Mouse (Mus musculus): Measurements from ENCODE around the gene Tmem50b.

- TF ChIP-seq CTCF (IDR thresholded peaks at IDR 0.05; ENCODE audit: insufficient read depth, low read length) (no peak), POLR2A (IDR thresholded peaks at IDR 0.05; ENCODE audit: borderline replicate concordance, extremely low read depth, low read depth, low read length) (no peak)
These were observed 12.0 kb downstream of the Tmem50b start for GRCm38 (mm10) chr16:91585617-91586016.
